Mouse (Mus musculus) cerebellum, adult 11-12 months (tissue): ENCODE data around the gene March6.

Experiments used
- DNase-seq: peaks from one replicate; pipeline ENCODE4 v3.0.0; 2022

March6 gene

DNA sequence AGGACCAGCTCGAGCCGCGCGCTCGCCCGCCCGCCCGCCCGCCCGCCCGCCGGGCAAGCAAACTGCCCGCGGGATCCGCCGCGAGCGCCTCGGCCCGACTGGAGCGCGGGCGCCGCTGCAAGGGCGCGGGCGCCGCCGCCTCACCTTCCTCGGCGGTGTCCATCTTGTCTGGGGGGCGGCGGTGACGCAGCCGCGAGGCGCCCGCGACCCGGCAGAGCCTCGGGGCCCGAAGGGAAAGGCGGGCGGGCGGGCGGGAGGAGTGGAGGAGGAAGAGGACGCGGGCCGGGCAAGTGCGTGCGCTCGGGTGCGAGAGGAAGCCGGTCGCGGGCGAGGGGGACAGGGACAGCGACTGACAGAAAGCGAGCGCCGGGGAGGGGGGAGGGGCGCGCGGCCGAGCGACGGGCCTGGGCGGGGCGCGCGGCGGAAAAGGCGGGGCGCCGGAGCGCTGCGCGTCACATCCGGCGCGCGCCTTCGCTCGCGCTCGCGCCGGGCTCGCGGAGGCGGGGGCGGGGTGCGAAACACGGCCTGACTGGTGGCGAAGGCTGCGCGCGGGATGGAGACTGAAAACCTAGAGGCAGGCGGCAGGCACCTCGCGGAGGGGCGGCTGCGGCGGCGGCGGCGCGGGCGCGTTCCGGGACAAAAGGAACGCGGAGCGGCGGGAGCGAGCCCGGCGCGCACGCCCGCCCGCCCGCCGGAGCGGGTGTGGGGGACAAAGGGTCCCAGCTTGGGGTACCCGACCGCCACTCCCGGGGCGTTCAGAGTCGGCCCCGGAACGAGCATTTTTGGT, at the start of gene March6:
Gene March6, minus strand, starts transcription at position 395 of the 787 bp plus-strand sequence.
- DNase-seq: peak; percentile 94

DNA sequence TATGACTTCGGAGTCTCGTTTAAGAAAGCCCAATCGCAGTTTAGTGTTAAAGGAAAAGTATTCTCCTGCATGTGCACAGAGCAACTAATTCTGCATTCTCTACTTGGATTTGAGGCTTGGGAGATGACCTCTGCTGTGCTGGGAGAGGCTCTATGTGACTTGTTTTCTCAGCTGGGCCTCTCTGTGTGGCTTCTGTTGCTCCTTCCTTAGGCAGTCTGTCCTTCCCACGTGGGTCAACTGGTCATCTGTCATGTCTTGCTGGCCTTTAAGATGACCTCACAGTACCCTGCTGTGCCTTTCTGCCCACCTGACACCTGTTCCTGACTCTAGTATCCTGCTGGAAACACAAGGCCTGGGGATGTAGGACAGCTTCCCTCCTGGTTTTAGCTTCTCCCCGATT, 45.2 kb upstream of the March6 start:
- no peak for DNase-seq

DNA sequence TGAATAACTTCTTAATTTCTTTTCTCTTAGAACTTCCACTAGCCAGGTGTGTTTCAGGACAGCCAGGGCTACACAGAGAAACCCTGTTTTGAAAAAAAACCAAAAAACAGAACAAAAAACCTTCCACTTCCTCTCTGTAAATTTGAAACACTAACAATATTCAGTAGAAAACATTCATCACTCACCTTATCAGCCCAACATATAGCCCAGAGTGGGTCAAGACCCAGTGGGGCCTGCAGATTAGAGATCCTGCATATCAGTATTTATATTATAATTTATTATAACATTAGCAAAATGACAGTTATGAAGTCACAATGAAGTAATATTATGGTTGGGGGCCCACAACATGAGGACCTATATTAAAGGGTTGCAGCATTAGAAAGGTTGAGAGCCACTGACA, 42.8 kb upstream of the March6 start:
- no peak for DNase-seq

DNA sequence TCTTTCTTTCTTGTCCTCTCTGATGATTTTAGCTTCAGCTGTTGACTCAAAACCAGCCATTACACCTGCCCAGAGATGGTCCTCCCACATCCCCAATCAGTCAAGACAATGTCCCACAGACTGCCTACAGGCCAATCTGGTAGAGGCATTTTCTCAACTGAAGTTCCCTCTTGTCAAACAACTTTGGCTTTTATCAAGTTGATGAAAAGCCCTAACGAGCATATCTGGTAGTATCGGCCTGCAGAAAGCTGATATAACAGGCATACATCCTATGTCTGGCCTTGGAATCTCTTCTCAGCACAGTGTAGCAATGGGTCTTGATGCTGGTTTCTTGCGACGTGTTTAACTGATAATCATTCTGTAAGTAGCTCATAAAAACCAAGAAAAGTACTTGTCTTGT, 42.4 kb upstream of the March6 start:
- no peak for DNase-seq

DNA sequence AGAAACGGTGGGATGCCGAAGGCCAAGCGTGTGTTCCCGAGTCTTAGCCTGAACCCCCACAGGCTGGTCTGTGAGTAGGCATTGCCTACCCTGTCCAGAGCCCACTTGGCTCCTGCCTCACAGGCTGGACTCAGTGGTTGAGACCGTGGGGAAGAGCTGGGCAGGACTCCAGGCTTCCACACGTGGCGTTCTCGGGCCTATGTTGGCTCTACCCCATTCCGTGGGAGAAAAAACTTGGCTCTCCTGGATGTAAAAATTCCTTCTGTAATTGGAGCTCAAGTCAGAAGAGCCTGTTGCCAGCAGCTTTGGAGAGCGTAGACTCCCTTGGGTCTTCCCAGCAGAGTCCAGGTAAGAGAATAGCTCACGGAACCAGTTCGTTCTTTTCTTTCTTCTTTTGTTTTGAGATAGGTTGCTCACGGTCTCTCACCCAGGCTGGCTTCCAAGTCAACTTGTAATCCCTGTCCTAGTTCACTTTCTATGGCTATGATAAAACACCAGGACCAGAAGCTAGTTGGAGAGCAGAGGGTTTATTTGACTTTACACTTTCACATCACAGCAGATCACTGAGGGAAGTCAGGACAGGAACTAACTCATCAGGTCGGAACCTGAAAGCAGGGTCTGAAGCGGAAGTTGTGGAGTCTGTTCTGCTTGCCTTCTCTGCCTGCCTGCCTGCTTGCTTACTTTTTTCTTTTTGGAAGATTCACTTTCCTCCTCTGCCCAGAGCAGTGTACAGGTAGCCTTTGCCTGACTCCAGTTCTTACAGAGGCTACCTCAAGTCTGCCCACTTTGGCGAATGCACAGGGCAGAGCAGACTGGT, 41.3 kb upstream of the March6 start:
- DNase-seq: no peak

DNA sequence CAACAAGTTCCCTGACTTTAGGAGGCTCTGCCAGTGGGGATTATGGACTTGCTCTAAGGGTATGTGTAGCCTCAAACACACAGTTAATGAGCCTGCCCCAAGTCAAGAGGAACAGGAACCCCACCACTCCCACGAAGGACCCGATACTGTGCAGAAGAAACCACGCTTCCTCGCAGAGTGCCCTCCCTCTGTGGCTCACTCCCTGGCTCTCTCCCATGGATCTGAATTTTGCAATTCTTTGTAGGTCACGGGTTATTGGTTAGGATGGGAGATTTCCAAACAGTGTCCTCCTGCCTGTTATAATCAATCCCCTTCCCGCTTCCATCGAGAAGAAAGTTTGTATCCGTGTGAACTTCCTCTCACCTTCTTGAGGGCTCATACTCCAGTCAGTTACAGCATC, 40.1 kb upstream of the March6 start:
- no peak for DNase-seq

DNA sequence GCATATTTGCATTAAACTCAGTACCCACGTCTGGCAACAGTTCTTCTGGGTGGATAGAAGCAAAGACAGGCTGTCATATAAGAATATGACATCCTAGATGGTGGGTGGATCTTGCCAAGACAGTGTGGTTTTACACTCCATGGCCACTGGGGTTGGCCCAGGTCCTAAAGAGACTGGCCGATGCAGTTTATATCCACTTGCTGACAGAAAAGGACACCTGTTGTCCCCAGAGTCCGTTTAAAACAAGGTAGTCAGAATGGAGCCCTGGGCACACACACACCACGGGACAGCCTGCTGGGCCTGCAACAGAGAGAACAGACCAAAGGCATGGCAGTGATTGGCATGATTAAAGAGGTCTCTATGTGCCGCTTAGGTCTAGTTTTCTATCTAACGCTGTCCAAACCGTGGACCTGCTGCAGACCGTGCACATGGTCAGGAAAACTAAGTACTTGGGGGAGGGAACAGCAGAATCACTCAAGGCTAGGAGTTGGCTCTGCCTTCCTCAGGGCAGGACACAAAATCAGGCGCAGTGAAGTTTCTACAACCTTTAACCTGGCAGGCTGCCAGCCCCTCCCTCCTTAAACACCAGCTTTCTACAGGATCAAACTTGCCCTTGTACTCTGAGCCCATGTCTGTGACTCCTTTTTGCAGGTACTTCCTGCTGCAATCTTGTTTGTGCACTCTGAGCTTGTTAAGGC, 38.6 kb upstream of the March6 start:
- DNase-seq: no peak

DNA sequence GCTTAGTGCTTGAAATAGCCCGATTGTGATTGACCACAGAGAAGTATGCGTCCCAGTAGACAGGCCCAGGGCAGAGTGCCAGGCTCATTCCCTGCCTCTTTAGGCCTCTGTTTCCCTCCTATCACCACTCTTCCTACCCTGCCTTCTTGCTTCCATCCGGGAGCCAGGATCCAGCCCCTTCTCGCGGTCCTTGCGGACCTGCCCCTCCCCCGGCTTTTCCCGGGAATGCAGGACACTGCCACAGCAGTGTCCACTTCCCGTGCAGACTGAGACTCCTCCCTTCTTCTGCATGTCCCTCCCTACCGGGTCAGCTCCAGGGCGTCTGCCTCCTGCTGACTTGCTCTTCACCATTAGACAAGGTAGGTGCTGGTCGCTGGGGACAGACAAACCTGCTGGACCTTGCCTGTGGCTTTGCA, 37.7 kb upstream of the March6 start:
- no peak for DNase-seq

DNA sequence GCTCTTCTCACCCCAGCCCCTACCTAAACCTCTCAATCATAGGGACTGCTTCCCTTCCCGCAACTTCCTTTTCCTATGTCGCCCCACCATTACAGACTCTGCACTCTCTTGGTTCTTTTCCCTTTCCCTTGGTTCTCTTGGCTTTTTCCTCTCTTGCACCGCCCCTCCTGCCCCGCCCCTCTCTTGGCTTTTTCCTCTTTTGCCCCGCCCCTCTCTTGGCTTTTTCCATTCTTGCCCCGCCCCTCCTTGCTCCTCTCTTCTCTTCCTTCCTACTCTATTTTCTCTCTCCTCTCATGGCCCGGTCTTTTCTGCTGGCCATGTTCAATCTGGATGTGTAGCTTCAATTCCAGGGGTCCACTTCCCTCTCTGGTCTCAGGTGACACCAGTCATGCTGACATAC, 36.6 kb upstream of the March6 start:
- no peak for DNase-seq

DNA sequence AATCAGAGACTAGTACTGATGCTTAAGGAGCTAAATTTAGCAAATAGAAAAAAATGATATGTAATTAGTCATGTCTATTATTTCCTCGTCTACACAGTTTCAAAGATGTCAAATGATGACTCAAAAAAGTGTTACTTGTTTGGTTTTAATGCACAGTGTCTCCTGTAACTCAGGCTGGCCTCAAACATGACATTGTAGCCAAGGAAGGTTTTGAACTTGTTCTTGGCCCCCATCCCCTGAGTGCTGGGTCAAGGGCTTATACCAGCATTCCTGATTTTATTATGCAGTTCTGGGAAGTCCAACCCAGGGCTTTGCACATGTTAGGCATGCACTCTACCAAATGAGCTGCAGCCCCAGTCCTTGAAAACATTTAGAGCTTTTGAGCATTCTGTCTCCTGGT, 34.9 kb upstream of the March6 start:
- no peak for DNase-seq

DNA sequence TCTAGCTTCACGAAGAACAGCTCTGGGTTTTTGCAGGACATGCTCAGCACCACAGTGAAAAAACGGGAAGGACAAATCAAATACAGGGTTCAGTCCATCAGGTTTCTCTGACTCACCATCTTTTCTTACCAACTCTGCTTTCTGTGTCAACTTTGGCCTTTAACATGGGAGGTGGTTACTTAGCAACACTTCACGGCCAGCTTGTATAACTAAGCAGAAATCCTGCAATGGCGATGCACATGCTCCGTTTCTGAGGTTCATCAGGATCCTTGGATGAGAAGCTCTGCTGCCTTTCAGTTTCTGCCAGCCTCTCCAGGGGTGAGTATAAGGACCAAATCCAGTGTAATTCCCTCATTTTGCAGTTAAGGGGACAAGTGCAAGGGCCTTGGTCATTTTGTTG, 34.3 kb upstream of the March6 start, which contains the start of gene Cmbl:
Gene Cmbl, plus strand, starts transcription at position 206 of the 400 bp plus-strand sequence.
- no peak for DNase-seq

DNA sequence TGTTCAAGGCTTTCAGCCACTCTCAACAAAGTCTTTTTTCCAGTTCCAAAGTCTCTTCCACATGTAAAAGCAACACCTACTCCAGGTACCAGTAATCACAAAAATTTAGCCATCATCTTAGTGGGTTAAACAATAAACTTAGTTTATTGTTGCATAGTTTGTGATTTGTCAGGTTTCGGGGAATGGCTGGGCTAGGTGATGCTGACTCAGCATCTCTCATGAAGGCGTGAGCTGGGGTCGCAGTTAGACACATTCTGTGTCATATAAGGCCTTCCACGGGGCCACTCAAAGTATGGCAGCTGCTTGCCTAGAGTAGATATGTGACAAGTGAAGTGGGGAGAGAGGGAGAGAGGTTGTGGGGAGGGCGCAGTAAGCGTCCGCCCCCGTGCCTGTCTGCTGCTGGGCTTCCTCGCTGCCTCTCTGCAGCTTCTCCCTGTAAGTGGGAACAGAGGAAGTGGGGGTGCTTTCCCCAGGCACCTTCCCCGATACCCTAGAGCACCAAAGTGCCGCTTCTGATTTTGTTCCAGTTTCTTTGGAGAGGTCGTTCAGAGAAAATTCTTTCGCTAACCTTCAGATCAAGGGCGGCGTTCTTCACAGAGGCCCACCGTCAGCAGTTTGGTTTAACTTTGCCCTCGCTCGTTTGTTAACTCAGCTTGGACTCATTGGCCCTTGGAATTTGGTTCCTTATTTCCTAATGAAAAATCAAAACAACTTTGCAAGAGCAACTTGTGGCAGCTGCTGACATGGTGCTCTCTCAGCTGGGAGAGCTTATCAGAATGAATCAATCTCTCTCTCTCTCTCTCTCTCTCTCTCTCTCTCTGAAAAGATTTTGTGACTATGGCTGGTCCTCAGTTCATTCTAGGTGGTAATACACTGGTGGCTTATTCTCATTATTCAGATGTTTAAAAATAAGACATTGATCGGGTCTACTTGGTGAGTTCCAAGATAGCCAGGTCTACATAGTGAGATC, 33.0 kb upstream of the March6 start:
- no peak for DNase-seq

DNA sequence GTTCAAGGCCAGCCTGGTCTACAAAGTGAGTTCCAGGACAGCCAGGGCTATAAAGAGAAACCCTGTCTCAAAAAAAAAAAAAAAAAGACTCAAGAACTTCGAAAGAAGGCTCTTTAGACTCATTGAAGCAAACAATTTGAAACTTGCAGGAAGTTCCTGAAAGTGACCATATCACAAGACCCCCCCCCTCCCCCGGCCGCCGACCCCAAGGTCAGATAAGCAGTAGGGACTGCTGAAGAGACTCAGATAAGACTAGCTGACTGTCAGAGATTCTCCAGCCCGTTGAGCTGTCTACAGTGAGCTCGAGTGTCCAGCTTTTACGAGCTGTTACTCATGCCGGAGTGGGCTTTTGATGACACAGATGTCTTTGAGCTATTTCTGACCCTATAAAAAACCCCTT, 32.0 kb upstream of the March6 start:
- DNase-seq: no peak

DNA sequence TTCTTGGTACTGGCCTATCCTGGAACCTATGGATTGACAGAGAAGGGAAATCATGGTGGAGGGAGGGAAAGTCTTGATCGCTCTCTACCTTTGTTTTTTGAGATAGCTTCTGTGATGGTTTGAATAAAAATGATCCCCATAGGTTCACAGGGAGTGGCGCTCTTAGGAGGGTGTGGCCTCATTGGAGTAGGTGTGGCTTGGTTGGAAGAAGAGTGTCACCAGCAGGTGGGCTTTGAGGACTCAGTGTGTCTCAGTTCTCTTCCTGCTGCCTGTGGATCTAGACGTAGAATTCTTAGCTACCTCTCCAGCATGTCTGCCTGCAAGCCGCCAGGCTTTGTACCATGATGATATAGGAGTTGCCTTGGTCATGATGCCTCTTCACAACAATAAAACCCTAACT, 31.1 kb upstream of the March6 start:
- DNase-seq: no peak

DNA sequence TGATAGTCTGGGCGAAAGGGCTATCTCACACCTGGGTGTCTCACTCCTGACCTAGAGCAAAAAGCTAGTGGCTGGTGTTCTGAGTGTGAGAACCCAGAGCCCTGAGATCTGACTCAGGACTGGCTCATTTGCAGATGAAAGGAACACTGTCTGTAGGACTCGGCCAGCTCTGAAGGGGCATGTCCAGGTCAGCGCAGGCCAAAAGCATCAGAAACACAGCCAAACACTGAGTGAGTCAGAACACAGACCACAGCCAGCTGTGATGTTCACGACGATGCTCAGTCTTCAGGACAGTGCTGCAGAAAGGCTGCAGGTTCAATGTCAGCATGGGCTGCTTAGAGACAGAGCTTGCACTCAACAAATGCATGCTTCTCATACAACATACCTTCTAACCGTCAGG, 30.5 kb upstream of the March6 start:
- DNase-seq: no peak

DNA sequence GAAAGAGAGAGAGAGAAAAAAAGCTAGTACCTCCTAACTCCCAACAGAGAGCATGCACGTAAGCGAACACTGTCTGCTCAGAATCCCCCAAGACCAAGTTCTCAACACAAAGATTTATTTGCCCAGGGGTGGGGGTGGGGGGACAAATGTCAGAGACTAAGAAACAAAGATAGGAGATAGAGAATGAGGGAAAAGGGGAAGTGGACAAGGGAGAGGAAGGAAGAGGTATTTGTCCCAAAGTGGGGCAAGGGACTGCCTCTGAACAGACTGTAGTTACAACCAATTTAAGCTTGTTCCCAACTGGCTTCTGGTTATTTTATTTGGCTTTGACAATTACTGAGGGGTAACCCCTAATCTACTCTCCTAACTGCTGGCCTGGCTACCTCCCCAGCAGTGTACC, 24.0 kb upstream of the March6 start:
- DNase-seq: no peak

DNA sequence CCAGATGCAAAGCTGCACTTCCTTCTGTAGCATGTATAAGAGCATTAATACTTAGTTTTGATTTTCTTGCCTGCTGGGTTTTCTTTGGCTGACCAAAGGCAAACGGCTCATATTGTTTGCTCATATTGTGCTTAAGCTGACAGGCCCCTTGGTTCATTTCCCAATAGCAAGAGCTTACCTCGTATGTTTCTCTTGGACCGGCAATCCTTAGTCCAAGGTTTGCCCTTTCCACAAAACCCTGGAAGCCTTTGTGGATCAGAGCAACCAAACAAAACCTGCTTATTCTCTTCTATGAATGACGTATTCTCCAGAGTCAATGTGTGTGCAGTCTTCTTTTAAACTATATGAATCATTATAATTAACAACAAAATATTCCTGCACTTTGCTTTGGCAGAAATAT, 19.5 kb upstream of the March6 start:
- DNase-seq: no peak

DNA sequence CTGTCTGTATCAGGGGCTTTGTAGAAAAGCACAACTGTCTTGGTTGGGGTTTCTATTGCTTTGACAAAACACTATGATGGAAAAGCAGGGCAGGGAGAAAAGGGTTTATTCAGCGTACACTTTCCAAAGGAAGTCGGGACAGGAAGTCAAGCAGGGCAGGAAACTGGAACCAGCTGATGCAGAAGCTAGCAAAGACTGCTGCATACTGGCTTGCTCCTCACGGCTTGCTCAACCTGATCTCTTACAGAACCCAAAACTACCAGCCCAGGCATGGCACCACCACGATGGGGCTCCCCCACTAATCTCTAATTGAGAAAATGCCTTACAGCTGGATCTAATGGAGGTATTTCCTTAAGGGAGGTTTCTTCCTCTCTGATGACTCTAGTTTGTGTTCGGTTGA, 16.6 kb upstream of the March6 start:
- DNase-seq: no peak

DNA sequence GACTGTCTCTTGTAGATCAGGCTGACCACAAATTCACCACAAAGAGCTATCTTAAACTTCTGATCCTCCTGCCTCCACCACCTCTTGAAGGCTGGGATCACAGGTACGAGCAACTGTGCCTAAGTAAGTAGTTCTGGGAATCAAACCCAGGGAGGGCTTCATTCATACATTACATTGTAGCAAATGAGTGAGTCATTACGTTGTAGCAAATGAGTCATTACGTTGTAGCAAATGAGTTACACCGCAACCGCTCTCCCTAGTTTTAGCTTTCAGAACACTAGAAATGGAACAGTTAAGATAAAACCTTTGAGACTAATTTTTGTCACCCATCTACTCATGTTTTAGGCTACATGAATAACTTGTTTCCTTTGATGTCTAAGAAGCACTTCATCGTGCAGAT, 15.4 kb upstream of the March6 start:
- no peak for DNase-seq

DNA sequence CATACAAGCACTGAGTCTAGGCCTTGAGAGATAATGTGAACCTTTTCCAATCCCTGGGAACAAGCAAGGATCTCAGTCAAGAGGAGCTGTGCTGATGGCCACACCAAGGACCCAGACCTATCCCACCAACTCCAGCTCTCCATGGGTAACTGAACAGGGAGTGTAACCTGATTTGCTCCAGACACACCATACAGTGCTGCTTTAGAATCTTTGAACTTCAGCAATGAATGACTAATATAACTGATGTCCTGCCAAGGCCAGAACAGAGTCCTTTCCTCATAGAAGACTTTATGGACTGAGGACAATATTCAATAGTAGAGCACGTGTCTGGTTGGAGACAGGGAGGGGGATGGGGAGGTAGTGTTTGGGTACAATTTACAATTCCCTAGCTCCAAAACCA, 14.2 kb upstream of the March6 start:
- no peak for DNase-seq

DNA sequence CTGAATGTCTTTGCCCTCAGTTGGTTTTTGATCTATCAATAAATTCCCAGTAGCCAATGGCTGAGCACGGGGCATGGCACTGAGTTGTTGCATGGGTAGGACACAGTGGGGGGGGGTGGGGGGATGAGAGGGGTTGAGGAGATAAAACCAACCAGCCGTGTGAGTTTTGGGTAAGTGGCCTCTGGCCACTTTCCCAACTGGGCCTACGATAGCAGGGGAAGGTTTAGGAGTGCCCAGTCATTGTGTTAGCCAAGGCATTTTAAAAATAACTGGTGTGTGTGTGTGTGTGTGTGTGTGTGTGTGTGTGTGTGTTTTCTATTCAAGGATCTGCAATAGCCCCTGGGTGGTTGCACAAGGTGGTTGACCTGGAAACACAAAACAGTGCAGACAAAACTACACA, 12.4 kb upstream of the March6 start:
- no peak for DNase-seq
